Mouse (Mus musculus) fat pad, adult 2 months (tissue): ENCODE results near the gene Dut.

ENCODE experiments used
- DNase-seq: peaks from one replicate; pipeline ENCODE4 v3.0.0-alpha.2; 2011; ENCODE audit warnings: low read depth, low spot score; ENCODE audit errors: extremely low read depth

Gene Dut

GRCm38 (mm10) chr2:125303764-125304384 lies 56.9 kb downstream of the Dut start:
- DNase-seq: no peak

- no peak for DNase-seq
These were observed 57.8 kb downstream of the Dut start for GRCm38 (mm10) chr2:125304746-125305145.

GRCm38 (mm10) chr2:125305671-125306070 lies 58.7 kb downstream of the Dut start:
- DNase-seq: no peak
